Mouse (Mus musculus): ENCODE results near the gene Zfp697. TPM values are rescaled to one million over a fixed set of nuclear protein-coding genes. Genes with fewer than 3 reads are reported as not detected.
A peak's percentile ranks its signal among the peaks of the same experiment; 100 is the strongest.
"Not testable (repeated sequence)": the region's sequence is repeated elsewhere in the genome, so short reads cannot be mapped to it uniquely, and the experiment has no call there.

Gene Zfp697
- total RNA-seq, 2 experiments from 2014 or later = 1.8 to 2.7 TPM

DNA sequence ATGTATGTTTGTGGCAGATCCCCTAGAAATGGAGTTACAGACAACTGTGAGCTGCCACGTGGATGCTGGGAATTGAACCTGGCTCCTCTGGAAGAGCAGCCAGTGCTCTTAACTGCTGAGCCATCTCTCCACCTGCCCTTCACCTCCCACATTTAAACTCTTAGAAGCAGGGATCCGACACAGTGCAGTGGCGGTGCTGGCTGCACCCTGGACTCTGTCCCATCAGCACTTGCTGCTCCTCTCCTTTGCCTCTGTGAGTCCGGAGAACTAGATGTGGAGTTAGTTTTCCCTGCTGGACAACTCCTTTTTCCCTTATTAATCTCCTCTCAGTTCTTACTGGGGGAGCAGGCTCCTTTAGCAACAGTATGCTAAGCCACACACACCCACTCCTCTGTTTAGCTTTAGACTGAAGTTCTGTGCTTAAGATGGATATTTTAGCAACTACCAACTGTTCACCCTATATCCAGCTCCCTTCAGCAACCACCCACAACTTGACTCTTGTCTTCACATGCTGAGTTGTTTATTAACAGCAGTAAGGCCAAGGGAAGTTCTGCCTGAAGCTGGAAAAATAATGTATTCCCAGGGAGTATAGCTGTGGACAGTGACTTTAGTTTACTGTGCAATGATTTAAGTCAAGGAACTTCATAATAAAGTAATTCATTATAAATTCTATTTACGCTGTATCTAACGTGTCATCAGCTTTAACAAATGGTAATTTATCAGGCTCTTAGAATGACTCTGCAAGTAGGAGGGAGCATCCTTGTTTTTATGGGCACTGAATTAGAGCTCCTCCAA, 36.9 kb downstream of the Zfp697 start:
- DNase-seq = no peak

DNA sequence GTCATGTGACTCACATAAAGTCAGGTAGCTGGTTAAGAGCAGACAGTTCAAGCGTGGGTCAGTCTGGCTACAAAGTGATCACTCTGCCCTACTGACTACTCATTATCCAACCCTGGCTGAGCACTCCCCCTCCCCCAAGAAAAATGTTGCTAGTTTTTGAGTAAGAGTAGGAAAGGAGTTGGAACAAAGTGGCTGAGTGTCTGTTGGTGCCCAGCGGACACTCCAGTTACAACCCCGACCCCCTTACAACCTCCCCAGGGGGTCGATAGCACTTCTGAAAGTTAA, 37.5 kb downstream of the Zfp697 start:
- DNase-seq = no peak

DNA sequence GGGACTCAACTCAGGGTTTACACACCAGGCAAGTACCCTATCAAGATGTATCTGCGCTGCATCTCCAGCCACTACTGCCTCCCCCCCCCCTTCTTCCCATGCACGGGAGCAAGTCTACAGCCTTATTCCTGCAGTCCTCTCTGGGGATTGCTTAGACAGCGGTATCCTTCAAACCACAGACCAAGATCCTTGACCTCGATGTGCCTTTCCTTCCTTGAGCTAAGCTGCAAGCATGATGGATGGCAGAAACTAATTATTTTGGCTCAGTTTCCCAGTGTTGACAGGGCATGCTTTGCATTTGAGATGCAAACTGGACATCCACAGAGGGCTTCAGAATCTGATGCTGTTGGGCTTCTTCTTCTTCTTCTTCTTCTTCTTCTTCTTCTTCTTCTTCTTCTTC, 40.7 kb downstream of the Zfp697 start:
- DNase-seq = no peak

DNA sequence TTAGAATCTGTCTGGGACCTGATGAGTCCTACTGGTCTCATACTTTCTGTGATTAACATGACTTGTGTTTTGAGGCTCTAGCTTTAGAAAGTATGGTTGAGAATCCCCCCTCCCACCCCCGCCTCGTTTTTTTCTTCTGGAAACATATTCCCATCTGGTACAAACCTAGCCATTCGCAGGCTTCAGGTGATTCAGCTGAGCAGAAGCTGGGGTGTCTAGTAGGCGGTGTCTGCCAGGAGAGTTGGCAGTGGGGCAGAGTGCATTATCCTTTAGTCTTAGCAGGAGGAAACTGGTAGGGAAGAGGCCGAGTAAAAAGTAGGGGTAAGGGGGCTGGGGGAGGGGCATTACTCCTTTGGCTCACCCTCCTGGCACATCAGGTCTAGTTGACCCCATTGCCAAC, 44.5 kb downstream of the Zfp697 start:
- no peak for DNase-seq

DNA sequence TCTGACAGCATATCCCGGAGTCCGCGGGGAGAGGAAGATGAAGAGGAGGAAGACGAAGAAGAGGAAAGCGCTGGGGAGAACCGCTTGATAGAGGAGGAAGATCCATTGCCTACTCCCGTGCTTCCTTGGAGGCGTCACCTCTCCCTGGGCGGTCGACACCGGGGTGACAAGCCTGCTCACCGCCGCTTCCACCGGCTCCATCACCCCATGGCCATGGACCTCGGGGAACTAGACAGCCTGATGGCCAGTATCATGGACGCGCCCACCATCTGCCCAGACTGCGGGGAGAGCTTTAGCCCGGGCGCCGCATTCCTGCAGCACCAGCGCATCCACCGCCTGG, 45.0 kb downstream of the Zfp697 start:
- DNase-seq = no peak

DNA sequence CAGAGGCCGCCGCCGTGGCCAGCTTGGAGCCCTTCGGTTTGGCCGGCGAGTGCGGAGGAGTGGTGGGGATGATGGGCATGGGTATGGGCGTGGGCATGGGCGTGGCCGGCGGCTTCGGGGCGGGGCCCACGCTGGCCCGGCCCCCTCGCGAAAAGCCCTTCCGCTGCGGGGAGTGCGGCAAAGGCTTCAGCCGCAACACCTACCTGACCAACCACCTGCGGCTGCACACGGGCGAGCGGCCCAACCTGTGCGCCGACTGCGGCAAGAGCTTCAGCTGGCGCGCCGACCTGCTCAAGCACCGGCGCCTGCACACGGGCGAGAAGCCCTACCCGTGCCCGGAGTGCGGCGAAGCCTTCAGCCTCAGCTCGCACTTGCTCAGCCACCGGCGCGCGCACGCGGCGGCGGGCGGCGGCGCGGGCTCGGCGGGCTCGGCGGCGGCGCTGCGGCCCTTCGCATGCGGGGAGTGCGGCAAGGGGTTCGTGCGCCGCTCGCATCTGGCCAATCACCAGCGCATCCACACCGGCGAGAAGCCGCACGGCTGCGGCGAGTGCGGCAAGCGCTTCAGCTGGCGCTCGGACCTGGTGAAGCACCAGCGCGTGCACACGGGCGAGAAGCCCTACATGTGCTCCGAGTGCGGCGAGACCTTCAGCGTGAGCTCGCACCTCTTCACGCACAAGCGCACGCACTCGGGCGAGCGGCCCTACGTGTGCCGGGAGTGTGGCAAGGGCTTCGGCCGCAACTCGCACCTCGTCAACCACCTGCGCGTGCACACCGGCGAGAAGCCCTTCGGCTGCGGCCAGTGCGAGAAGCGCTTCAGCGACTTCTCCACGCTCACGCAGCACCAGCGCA, 45.6 kb downstream of the Zfp697 start:
- DNase-seq = peak; percentile 76

DNA sequence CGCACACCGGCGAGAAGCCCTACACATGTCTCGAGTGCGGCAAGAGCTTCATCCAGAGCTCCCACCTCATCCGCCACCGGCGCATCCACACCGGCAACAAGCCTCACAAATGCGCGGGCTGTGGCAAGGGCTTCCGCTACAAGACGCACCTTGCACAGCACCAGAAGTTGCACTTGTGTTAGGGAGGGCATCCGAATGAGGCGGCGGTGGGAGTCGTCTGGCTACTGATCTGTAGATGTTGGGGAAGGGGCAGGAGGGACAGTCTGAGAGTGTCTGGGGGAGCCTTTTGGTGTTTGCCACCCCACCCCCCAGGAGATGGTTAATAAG, 46.2 kb downstream of the Zfp697 start:
- DNase-seq = no peak

DNA sequence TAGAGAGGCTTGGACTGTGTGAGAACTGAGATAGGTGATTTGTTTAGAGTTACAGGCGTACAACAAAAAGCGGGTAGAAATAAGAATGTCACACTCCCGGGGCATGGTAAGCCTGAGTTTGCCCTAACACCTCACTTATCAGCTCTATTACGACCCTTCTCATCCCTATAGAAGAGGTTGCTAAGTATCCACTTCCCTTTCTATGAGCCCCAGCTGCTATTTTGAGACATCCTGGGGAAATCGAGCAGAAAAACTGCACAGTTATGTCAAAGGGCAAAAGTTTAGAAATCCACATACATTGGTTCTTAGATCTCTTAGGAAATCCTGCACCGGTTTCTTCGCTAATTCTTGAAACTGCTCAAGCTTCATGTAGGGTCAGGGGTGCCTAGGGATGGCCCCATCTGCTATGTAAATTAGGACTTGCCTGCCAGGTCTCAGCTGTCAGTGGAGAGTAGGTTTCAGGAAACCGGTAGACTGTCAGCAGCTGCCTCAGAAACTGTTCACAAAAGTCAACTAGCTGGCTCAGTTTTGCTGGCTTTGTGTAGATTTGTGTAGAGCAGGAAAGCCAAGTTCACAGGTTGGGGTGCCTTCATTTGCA, 46.8 kb downstream of the Zfp697 start:
- DNase-seq = no peak

DNA sequence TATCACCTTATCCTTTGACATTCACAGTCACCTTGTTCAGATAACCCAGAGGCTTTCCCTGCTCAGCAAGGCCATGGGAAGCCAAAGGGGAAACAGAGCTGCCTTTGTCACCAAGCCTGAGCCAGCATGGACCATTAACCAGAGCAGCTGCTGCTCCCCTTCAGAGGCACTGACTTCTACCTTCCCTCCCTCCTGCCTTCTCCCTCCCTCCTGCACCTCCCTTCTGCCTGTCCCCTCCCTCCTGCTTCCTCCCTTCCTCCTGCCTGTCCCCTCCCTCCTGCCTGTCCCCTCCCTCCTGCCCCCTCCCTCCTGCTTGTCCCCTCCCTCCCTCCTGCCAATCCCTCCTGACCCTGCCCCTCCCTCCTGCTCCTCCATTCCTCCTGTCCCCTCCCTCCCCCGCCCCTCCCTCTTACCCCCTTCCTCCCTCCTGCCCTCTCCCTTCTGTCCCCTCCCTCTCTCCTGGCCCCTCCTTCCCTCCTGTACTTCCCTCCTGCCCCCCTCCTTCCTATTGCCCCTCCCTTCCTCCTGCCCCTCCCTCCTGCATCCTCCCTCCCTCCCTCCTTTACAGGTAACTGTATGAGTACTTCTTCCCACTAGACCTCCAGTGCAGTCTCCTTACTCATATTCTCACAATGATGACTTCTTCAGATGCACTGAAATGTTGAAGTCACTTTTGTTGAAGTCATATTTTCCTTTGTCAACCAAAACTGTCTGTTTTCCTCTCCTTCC, 52.0 kb downstream of the Zfp697 start:
- no peak for DNase-seq

DNA sequence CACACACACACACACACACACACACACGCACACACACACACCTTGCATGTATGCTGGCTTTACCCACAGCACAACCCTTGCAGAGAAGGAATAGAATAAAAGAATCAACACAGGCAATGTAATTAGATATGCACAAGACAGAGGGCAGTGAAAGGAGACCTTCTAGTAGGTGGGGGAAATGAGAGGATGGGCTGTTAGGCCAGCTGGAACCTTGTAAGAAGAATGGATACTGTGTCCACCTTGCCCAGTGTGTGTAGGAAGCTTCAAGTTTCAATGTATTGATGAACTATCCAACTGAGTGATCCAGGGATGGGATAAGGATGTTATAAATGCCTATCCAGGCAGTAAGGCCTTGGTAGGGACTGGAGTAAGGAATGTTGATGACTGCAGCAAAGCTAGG, 52.8 kb downstream of the Zfp697 start:
- no peak for DNase-seq

DNA sequence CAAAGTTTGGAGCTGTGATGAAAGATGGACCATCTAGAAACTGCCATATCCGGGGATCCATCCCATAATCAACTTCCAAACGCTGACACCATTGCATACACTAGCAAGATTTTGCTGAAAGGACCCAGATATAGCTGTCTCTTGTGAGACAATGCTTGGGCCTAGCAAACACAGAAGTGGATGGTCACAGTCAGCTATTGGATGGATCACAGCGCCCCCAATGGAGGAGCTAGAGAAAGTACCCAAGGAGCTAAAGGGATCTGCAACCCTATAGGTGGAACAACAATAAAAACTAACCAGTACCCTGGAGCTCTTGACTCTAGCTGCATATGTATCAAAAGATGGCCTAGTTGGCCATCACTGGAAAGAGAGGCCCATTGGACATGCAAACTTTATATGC, 60.0 kb downstream of the Zfp697 start:
- not testable (repeated sequence) for DNase-seq

DNA sequence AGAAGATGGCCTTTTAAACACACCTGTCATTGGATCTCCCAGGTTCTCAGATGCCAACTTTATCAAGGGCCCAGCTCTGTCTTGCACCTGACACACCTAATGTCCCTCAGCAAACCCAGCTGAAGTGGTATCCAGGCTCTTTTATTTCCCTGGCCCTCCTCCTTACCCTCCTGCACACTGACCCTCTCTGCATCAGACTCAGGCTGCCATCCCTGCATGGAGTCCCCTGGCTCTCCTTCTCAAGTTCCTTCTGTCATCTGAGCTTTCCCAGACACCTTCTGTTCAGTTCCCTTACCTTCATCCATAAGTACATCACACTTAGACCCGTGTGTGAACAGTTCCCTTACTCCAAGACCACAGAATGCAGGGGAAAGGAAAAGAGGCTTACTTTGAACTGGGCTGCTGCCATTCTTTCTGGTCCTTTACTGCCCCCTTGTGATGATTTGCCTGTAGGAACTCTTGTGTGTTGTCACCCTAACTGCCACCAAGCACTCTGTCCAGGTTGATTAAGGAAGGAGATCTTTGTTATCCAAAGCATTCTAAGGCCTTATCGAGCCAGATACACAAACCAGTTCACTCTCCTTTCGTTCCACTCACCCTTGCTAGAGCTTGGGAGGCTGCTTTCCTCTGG, 61.0 kb downstream of the Zfp697 start:
- DNase-seq = not testable (repeated sequence)

DNA sequence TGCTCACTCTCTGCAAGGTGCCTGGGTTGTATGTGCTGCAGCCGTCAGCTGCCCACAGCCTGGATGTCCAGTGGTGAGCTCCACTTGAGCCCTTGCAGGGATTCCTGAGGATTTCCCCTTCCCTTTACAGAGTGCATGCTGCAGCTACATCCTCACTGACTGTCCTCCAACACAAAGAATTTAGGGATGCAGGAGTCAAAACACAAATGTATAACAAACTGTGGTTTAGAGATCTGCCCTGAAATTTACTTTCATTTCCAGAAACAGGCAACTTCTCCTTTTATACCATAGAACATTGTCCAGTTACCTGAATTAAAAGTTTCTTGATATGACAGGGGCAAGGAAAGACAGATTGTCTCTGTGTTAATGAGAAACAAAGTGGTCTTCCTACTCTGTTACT, 61.7 kb downstream of the Zfp697 start:
- DNase-seq = not testable (repeated sequence)

DNA sequence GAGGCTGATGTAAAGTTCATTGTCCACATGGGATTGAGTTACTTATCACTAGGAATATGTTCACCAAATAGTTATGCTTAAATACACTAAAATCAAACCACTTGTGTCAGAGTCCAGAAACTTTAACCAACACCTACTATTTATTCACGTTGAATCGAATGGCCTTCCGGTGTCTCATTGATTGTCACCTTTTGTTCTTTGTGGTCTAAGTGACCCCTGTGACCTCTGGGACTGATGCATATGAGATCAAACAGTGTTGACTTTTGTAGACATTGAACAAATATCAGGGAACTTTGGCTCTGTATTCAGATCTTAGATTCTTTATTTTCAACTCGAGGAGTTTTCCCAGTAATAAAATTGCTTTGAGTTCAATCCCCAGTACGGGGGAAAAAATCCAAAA, 71.5 kb downstream of the Zfp697 start:
- DNase-seq = not testable (repeated sequence)

DNA sequence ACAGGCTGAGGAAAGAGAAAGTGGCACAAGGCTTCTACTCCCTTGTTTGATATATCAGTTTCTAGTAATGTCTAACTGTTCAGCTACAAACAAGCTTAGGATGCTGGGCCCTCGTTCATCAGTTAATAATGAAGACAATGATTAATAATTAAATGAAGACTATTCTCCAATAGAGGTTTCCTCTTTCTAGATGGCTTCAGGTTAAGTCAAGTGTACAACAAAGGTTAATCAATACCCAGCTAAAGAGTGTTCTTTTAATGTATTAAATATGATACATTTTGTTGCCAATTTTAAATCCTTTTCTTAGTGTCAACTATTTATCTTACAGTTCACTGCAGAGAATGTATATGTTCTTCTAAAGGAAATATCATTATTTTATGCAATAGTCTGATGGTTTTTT, 74.8 kb downstream of the Zfp697 start, which contains the start of gene Gm4450:
Gene Gm4450, minus strand, starts transcription at position 101 of the 400 bp plus-strand sequence.
- not testable (repeated sequence) for DNase-seq

DNA sequence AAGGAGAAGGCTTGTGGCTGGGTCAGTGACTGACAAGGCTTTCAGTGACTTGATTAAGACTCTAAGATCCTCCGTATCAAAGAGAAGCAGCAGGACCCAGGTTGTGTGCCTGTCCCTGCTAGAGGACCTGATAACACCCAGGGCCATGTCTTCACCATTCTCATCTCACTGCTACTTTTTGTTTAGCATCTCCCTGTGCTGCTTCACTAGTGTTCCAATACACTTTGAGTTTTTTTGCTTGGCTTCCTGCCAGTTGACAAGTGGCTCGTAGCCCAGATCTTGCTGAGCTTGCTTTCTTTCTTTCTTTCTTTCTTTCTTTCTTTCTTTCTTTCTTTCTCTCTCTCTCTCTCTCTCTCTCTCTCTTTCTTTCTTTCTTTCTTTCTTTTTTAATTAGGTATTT, 87.1 kb downstream of the Zfp697 start:
- not testable (repeated sequence) for DNase-seq

DNA sequence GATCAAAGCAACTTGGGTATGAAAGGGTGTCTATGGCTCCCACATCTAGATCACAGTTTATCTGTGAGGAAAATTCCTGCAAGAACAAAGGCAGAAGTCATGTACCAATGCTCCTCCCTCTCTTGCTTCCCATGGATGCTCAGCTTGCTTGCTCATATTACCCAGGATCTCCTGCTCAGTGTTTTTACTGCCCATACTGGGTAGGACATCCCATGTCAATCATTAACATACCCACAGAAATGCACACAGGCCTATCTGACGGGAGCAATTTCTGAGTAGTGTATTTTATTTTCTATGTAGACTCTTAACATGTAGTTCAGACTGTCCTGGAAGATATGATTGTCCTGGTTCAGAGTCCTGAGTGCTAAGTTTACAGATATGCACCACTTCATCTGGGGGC, 88.8 kb downstream of the Zfp697 start:
- not testable (repeated sequence) for DNase-seq

DNA sequence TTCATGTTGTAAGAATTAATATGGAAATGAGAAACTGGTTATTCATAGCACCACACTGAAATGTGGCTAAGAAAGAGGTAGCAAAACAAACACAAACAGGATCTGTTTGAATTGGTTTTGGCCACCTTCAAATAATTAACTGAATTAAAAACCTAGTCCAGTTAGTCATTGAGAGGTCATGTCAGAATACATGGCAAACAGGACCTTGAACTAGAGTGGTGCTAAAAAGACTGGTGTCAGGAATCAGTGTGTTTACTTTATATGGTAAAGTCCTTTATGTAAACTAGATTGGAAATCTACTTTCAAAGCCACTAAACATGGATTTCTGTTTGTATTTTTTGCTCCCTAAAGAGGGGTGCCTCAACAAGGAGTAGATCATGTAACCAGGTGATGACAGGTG, 89.2 kb downstream of the Zfp697 start:
- not testable (repeated sequence) for DNase-seq

DNA sequence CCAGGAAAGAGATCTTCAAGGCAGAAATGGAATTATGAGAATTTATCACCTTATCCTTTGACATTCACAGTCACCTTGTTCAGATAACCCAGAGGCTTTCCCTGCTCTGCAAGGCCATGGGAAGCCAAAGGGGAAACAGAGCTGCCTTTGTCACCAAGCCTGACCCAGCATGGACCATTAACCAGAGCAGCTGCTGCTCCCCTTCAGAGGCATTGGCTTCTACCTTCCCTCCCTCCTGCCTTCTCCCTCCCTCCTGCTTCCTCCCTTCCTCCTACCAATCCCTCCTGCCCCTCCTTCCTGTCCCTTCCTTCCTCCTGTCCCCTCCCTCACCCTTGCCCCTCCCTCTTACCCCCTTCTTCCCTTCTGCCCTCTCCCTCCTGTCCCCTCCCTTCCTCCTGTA, 111.9 kb downstream of the Zfp697 start:
- DNase-seq = not testable (repeated sequence)

DNA sequence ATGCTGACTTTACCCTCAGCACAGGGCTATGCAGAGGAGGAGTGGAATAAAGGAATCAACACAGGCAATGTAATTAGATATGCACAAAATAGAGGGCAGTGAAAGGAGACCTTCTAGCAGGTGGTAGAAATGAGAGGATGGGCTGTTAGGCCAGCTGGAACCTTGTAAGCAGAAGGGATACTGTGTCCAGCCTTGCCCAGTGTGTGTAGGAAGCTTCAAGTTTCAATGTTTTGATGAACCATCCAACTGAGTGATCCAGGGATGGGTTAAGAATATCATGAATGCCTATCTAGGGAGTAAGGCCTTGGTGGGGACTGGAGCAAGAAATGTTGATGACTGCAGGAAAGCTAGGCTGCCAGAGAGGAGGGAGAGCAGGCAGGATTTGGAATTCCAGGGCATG, 112.8 kb downstream of the Zfp697 start:
- DNase-seq = not testable (repeated sequence)

DNA sequence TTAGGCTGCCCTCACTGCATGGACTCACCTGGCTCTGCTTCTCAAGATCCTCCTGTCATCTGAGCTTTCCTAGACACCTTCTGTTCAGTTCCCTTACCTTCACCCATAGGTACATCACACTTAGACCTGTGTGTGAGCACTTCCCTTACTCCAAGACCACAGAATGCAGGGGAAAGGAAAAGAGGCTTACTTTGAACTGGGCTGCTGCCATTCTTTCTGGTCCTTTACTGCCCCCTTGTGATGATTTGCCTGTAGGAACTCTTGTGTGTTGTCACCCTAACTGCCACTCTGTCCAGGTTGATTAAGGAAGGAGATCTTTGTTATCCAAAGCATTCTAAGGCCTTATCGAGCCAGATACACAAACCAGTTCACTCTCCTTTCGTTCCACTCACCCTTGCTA, 114.5 kb downstream of the Zfp697 start:
- DNase-seq = not testable (repeated sequence)

DNA sequence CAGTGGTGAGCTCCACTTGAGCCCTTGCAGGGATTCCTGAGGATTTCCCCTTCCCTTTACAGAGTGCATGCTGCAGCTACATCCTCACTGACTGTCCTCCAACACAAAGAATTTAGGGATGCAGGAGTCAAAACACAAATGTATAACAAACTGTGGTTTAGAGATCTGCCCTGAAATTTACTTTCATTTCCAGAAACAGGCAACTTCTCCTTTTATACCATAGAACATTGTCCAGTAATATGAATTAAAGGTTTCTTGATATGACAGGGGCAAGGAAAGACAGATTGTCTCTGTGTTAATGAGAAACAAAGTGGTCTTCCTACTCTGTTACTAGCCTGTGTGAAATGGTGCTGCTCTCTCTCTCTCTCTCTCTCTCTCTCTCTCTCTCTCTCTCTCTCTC, 115.1 kb downstream of the Zfp697 start:
- DNase-seq = not testable (repeated sequence)

Data from gastrocnemius, postnatal 10 days (tissue).